Mouse (Mus musculus): ENCODE measurements around the gene Gpr107.

Gene Gpr107

DNA sequence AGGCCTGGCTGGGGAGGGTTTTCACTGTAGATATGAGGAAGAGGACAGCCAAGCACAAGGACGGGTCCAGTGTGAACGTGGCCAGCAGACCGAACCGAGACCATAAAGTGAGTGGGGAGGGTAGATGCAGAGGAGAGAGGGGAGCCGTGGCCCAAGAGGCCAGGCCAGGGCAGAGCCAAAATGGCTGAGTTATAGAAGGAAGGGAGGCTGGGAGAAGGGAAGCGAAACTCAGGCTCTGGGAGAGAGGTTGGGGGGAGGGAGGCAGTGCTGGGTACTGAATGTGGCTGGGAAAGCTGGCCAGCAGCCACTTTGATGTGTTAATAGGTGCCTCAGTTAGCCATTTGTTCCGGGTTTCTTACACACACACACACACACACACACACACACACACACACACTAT lies 24.9 kb upstream of the Gpr107 start:
- in situ Hi-C loops (cut with MboI, MseI): no loop called here

DNA sequence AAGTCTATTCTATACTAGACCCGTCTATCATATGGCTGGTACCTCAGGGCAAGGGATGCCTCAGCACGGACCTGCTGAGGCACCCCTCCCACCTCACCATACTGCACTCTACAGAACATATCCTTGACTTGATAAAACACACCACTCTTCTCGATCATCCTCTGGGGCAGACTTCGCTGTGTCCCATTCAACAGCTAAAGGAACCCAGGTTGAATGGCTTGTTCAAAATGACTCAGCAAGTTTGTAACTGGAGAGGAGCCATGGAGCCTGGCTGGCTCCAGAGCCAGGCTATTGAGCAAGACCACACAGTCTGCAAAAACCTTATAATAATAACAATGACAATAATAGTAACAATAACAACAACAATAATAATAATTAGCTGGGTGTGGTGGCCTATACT lies 24.2 kb upstream of the Gpr107 start:
- in situ Hi-C loops (cut with MboI, MseI): no loop called here

DNA sequence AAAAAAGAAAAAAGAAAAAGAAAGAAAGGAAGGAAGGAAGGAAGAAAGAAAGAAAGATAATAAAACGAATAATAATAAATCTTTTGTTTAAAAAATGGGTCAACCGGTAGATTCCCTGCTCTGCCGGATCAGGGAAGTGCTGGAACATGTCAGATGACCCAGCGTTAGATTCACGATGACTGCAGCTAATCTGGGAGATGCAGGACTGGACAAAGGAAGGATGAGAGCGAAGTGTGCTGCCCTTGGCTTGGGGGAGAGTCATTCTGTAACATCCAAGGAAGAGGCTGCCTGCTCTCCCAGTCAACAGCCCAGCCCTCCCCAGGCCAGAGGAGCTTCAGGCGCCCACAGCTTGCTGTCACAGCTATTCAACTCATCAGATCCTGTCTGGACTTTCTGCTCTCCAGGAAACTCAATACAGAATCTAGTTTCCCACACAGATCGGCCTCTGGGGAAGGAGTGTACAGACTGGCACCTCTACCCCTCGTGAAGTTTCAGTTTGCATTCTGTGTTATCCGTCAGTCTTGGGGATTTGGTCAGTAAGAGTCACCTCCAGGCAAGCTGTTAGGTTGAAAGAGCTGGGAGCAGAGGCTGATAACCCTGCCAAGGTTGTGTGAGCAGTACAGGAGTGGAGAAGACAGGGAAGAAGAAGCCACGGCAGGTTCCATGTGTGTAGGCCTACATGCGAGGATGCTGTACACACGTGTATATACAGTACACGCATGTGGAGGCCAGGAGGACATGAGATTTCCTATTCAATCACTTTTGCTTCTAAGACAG lies 22.2 kb upstream of the Gpr107 start:
- in situ Hi-C loops (cut with MboI, MseI): no loop called here

DNA sequence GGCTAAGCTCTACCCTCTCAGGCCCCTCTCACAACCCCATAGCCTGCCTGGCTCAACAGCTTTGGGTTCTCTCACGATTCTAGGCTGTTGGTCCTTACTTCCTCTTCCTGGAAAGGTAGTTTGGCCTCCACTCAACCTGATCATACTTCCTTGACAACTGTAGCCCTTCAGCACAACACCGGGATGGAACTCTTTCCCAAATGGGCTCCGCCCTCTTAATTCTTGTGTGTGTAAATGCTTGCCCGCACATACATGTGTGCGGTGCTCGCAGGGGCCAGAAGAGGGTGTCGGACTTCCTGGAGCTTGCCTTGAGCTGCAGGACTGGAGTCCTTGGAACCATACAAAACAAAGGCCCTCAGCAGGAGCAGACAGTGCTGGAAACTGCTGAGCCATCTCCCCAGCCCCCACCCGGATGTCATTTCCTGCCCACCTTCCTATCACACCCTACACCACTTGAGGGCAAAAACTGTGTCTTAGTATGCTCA lies 21.3 kb upstream of the Gpr107 start:
- in situ Hi-C loops (cut with MboI, MseI): no loop called here

DNA sequence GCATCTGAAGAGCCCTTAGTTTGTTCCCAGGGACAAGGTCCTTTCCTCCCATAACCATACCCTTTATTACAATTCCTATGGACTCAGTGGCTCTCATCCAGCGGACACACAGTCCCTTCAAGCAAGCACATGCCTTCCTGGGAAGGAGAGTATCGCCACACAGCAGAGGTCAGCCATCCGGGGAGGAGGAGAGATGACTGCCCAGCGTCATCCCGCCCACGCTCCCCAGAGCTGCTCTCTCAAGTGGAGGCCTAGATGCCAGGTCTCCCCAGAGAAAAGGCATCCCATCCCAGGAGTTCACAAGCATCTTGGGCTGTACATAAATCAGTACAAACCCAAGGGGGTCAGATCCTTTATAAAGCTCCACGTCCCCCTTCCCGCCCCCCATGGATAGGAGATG lies 19.4 kb upstream of the Gpr107 start:
- in situ Hi-C loops (cut with MboI, MseI): no loop called here

DNA sequence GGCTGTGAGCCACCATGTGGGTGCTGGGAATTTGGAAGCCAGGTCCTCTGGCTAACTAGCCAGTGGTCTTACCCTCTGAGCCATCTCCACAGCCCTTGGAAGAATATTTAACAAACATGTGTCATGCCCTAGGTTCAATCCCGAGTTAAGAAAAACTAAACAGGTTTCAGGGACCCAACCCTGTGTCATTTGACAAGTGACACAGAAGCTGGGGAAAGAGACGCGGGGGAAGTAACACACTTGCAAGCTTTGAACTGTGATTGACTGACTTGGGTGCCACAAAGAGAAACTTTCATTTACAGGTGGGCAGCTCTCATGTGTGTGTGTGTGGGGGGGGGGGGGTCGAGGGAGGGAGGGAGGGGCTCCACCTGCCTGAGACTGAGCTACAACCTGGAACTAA lies 18.1 kb upstream of the Gpr107 start:
- in situ Hi-C loops (cut with MboI, MseI): no loop called here

DNA sequence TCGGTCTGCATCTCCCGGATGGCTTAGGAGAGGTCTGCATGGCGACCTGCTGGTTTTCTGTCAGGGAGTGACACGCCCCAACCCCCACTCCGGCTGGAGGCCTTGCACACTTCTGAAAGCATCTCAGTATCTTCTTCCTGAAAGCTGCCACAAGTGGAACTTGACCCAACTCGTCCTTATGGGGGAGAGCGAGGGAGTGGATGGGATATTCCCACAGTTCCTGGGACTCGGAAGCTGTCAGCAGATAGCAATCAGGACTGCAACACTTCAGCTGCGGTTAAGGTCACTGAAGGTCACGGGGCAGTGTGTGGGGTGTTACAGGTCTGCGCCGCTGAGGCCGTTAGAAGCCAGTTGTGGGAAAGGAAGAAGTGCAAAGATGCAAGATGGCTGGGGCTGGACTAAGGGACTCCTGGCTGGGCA lies 16.6 kb upstream of the Gpr107 start:
- in situ Hi-C loops (cut with MboI, MseI): no loop called here

DNA sequence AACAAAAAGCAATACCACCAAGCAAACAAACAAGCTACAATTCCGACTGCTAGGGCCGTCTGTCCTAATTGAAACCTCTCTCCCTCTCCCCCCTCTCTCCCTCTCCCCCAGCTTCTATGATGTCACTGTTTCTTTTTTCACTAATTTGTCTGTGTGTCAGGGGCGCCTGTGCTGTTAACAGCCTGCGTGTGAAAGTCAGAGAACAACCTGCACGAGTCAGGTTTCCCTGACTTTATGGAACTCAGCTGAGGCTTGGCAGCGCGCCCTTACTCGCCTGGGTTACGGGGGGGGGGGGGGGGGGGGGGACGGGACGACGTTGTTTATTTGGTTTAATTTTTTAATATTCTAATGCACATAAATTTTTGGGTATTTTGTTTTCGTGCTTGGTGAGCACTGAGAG lies 15.8 kb upstream of the Gpr107 start:
- in situ Hi-C loops (cut with MboI, MseI): no loop called here

DNA sequence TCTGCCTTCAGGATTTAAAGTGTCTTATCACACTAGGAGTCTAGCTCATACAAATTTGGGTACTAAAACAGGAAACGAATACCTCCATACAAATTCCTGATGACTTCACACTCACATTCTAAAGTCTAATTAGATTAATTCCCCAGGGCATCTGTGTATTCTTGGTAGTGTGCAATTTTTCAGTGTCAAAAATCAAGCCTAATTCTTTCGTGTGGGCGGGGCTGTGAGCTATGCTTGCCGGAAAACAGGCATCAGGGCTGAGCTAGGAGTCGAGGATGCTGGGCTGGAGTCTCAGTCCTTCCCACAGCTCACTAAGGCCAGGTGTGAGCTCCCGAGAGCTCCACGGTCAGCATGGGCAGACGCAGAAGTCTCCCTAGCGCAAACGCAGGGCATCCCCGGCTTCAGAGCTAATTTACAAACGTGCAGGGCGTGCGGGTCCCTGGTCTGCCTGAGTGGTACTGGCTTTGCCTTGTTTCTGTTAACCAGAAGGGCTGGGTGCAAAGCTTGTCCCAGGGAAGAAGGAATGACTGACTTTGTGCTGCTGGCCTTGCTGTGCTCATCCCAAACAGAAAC lies 15.0 kb upstream of the Gpr107 start:
- in situ Hi-C loops (cut with MboI, MseI): no loop called here

DNA sequence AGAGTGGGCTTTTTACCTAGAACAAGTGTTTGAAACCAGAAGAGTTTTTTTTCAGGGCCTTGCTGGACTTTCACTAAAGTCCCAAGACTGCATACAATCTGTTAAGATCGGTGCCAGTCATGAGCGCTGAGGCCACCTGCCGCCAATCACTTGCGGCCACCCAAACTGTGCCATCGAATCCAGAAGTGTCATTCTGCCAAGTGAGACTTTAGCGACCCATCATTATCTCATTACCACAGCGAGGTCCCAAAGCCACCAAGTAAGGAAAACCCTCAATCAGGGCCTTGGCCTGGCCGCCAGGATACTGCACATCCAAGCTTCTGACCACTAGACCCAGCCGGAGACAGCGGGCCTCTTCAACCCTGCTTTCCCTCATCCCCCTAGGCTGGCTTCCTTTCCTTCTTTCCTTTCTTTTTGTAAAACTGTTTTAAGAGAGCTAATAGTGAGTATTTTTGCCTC lies 12.9 kb upstream of the Gpr107 start:
- in situ Hi-C loops (cut with MboI, MseI): no loop called here

DNA sequence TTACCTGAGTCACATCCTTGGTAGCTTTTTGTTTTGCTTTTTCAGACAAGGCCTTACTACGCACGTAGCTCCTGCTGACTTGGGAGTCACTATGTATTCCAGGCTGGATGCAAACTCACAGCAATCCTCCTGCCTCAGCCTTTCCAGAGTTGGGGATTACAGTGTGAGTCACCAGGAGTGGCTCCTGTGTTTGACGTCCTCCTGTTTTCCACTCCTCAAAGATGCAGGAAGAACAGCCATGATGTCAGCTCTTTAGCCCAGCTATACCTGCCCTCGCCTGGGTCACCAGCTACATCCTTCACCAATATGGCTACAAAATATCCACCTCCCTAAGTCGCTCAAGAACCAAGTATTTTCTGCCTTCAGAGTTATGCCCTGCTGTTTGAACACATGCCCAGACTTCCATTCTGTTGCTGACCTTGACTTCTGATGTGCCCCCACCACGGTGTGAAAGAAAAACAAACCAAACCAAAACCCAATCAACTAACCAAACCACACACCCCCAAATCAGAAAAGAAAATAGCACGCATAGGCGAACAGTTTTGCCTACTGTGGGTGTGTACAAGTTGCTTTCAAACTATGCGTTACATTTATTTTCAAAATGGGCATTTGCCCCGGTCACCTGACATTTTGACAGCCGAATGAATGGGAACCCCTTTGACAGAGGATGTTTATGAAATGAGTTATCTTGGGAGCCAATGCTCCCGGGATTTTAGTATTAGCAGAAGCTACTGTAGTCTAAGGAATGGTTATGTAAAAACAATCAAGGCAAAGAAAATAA lies 11.9 kb upstream of the Gpr107 start:
- in situ Hi-C loops (cut with MboI, MseI): loop anchor here (5.0 kb wide), 1 partner anchor 73 kb away; no protein-coding TSS in a partner anchor

DNA sequence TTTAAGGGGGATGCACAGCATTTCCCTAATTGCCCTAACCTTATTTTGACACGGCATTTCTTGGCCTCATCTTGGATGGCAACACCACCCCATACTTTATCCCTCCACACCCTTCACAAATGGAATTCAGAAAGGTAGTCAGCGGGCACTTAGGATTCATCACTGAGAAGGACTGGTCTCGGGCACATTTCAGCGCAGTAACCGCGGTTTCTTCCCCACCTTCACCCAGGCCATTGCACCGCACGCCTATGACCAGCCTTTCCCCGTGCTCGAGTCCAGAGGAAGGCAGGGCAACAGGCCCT lies 11.4 kb upstream of the Gpr107 start:
- in situ Hi-C loops (cut with MboI, MseI): loop anchor here (5.0 kb wide), 1 partner anchor 73 kb away; no protein-coding TSS in a partner anchor

DNA sequence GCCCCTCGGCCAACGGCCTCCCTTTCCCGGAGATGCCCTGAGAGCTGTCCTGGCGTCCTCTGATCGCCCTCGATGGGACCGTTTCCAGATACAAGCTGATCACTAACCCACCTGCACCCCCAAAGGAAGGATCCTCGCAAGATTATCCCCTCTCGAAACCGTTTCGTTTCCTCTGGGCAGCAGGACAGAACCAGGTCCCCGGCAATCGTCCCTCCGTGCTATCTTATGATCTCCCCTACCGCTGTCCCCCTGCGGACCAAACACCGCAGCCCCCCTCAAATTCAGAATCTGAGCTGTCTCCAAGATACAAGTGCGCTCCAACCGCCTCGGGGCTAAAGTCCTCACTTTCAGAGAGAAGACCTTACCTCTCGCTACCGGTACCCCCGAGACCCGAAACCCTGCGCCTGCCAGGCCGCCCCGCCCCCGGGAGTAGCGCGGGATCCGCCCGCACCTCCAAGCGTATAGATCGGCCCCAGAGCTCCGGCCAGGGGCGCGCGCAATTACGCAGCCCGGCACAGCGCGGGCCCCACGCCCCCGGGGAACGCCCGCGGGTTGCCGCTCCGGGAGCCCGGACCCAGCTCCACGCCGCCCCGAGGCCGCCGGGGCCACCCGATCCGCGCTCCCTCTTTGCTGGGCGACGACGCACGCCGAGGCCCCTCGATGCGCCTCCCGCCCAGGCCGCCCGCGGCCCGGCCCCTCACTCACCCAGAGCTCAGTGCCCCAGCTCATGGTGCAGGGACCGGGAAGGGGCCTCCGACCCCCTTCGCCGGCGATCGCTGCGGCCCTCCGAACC lies 10.8 kb upstream of the Gpr107 start:
- in situ Hi-C loops (cut with MboI, MseI): loop anchor here (5.0 kb wide), 1 partner anchor 74 kb away; no protein-coding TSS in a partner anchor

DNA sequence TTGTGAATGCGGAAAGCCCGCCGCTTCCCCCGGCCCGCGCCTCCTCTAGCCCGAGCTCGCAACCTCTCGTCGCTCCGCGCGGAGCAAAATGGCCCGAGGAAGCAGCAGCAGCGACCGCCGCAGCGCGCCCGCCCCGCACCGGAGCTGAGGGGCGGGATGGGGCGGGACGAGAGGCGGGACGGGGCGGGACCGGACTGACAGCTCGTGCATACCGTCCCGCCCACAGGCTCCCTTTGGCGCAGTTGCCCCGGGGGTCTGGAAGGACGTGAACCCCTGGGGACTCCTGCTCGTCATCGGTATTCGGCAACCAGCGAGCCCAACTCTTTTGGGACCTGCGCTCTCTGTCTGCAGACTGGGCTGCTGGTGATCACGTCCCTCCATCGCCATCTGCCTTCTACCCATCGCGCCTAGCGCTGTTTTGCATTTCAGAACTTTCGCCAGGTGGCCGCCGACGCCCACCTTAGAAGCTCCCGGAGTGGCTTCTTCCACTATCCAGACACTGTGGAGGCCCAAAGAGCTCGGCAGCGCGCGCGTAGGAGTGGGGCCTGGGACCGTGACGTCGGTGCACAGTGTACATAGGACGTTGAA lies 10.2 kb upstream of the Gpr107 start, which contains the start of gene Fnbp1:
Fnbp1 (minus strand) TSS at position 142 of the 588 bp plus-strand sequence.
- in situ Hi-C loops (cut with MboI, MseI): loop anchor here (5.0 kb wide), 1 partner anchor 75 kb away; no protein-coding TSS in a partner anchor

DNA sequence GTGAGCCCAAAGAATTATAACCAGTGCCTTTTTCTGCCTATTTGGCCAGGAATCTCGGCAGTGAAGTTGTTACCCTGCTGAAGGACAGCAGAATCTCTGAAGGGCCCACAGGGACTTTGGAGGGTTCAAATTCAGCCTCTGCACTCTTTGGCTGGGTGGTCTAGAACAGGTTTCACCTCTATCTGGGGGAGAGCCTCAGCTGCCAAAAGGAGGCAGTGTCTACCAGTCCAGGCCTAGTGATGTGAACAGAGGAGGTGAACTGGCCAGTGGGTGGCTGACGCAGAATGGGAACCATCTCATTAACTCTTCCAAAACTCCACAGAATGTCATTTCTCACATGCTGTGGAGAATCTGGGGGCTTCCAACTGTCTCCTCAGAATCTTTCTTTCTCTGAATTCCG lies 9.6 kb upstream of the Gpr107 start:
- in situ Hi-C loops (cut with MboI, MseI): loop anchor here (5.0 kb wide), 1 partner anchor 75 kb away; no protein-coding TSS in a partner anchor

DNA sequence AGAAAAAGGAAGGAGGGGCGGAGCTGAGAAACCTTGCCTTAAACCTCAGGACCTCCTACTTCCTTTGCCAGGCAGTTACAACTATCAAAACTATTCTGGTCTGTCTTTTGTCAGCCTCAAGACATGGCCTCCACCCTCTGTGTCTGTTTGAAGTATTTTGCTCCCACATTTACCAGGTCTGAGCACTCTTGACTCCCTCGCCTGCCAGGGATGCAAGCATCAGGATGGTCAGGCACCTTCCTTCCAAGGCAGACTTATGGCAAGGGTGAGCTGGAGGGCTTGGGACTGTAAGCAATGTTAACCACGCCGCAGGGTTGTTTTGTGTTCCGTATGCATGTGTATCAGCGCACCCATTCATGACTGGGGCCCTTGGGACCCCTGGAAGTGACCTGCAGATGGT lies 8.8 kb upstream of the Gpr107 start:
- in situ Hi-C loops (cut with MboI, MseI): loop anchor here (5.0 kb wide), 1 partner anchor 76 kb away; no protein-coding TSS in a partner anchor

DNA sequence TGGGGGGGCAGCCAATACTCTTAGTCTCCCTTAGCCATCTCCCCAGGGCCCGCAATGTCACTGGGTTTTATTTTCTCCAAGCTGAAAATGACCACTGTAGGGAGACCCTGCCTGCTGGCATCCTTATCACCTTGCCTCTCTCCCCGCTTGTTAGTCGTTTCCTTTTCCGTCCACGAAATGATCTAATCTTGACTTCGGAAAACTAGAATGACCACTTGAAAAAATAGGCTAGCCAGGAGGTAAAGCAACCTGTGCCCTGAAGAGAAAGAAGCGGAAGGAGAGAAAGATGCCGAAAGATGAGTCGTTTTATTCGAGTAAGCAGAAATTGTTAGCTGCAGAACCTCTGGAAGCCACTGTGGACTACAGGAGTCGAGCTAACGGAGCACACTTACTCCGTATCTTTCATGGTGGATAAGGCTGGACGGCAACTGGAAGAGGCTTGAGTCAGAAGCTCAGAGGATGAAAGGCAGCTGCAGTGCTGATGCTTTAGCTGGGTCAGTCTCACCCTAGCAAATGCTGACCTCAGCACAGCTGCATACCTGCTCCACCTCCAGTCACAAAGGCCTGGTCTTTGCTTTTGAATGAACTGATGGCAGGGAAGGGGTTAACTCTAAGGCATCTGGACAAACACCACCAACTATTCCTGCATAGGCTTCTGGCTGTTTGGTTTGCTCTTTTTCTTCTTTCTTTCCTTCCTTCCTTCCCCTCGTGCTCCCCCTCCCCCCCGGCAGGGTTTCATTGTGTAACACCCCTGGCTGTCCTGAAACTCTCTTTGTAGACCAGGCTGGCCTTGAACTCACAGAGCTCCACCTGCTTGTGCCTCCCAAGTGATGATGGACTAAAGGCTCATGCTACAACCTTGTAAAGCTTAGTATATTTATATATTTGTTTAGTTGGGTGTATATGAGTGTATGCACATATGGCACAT lies 8.1 kb upstream of the Gpr107 start:
- in situ Hi-C loops (cut with MboI, MseI): loop anchor here (5.0 kb wide), 1 partner anchor 77 kb away; no protein-coding TSS in a partner anchor

DNA sequence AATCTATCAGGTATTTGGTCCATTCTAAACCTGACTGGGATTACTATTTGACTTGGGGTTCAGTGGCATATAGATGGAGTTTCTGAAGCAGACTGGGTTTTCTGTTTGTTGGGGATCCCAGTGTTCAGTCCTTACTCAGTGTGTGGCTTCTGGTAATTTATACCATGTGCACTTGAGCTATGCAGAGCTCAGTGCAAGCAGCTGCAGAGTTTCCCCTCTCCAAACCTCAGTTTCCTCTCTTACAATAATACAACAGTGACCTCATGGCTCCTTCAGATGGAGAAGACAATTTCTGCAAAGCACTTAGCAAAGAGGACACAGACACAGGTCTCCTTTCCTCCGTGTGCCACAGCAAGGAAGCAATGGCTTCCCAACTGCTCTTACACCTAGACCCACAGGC lies 7.2 kb upstream of the Gpr107 start:
- in situ Hi-C loops (cut with MboI, MseI): loop anchor here (5.0 kb wide), 1 partner anchor 78 kb away; no protein-coding TSS in a partner anchor

DNA sequence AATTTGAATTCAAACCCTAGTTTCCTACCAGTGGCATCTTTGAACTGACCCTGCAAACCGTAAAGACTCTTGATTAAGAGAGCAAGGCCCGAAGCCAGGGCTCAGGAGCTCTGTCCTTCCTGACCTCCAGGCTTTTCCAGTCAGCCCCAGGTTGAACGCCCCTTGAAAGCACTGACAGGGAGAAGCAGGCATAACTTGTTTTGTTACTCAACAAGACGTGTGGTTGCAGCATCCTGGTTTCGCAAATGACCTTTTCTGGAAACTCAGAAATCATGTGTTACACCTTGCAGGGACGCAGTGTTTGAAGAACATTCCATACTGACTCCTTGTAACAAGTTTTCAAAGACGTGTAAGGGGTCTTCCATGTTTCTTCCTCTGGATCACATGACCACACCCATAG lies 5.1 kb upstream of the Gpr107 start:
- in situ Hi-C loops (cut with MboI, MseI): no loop called here

DNA sequence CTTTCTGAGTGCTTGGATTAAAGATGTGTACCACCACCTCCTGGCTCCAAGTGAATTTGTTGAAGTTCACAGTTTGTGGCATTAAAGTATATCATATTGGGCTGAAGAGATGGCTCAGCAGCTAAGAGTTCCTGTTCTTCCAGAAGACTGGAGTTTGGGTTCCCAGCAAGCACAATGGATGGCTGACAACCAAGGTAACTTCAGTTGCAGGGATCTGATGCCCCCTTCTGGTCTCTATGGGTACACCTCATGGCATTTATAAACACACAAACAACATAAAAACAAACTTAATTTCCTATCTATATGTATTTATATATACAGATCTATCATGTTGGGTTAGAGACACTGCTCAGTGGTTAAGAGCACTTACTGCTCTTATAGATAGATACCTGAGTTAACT lies 1.4 kb upstream of the Gpr107 start:
- in situ Hi-C loops (cut with MboI, MseI): no loop called here
